Mouse (Mus musculus): ENCODE measurements around the gene Hdac1.

- TF ChIP-seq CTCF (IDR thresholded peaks at IDR 0.05; ENCODE audit: borderline replicate concordance, extremely low read depth, insufficient read depth, insufficient read length) (no peak), POLR2A (IDR thresholded peaks at IDR 0.05; ENCODE audit: borderline replicate concordance, extremely low read depth, insufficient read depth, insufficient read length, poor library complexity, severe bottlenecking) (no peak)
Observed at GRCm38 (mm10) chr4:129518519-129518918, 24.0 kb downstream of the Hdac1 start.
